Mouse (Mus musculus) kidney, embryonic 15.5 days (tissue): ENCODE data around the gene Tnfaip2. TPM values are rescaled to one million over a fixed set of nuclear protein-coding genes. Genes with fewer than 3 reads are reported as not detected.

ENCODE experiments used
- ATAC-seq: fragments of 200-750 bp; cut with Nextera tagmentation; replicated peaks from 2 replicates; pipeline ENCODE4 v1.8.0; 2017; ENCODE audit warnings: moderate TSS enrichment; ENCODE audit not compliant: low FRiP score
- H3K27ac ChIP-seq: fragments of 300-500 bp; sonication (generic); 2 replicates; pipeline ENCODE4 v1.5.1; 2015; ENCODE audit warnings: mild to moderate bottlenecking, inconsistent platforms
- H3K27me3 ChIP-seq: fragments of 300-500 bp; sonication (generic); 2 replicates; pipeline ENCODE4 v1.6.1; 2015; ENCODE audit warnings: inconsistent platforms
- H3K36me3 ChIP-seq: fragments of 300-500 bp; sonication (generic); 2 replicates; pipeline ENCODE4 v1.6.1; 2015; ENCODE audit warnings: inconsistent platforms
- H3K4me1 ChIP-seq: fragments of 300-500 bp; sonication (generic); 2 replicates; pipeline ENCODE4 v1.6.1; 2015; ENCODE audit warnings: inconsistent platforms
- H3K4me2 ChIP-seq: fragments of 300-500 bp; sonication (generic); 2 replicates; pipeline ENCODE4 v1.6.1; 2015; ENCODE audit warnings: moderate library complexity, mild to moderate bottlenecking, inconsistent platforms
- H3K4me3 ChIP-seq: fragments of 300-500 bp; sonication (generic); replicated peaks from 2 replicates; pipeline ENCODE4 v1.5.1; 2015; ENCODE audit warnings: mild to moderate bottlenecking, inconsistent platforms
- H3K9ac ChIP-seq: fragments of 300-500 bp; sonication (generic); 2 replicates; pipeline ENCODE4 v1.6.1; 2015; ENCODE audit warnings: mild to moderate bottlenecking, inconsistent platforms
- H3K9me3 ChIP-seq: fragments of 300-500 bp; sonication (generic); replicated peaks from 2 replicates; pipeline ENCODE4 v1.6.1; 2016; ENCODE audit warnings: inconsistent platforms
- WGBS: fragments of 180-500 bp; shearing (Covaris S2); methylation state at CpG from one replicate; pipeline ENCODE4 v1.1.7; 2015; ENCODE audit warnings: mixed read lengths; 5-methylcytosine and 5-hydroxymethylcytosine counted together
- polyA plus RNA-seq: library from polyadenylated mRNA; unstranded; fragments of >200 nt; fragmentation: Nextera tagmentation; extraction: Ambion mirVana; gene quantifications from 2 replicates; pipeline ENCODE4 v1.2.1, GENCODE M21; 2015

The Tnfaip2 gene
- polyA plus RNA-seq, 1 experiment from 2014 or later: 22.9 TPM

DNA sequence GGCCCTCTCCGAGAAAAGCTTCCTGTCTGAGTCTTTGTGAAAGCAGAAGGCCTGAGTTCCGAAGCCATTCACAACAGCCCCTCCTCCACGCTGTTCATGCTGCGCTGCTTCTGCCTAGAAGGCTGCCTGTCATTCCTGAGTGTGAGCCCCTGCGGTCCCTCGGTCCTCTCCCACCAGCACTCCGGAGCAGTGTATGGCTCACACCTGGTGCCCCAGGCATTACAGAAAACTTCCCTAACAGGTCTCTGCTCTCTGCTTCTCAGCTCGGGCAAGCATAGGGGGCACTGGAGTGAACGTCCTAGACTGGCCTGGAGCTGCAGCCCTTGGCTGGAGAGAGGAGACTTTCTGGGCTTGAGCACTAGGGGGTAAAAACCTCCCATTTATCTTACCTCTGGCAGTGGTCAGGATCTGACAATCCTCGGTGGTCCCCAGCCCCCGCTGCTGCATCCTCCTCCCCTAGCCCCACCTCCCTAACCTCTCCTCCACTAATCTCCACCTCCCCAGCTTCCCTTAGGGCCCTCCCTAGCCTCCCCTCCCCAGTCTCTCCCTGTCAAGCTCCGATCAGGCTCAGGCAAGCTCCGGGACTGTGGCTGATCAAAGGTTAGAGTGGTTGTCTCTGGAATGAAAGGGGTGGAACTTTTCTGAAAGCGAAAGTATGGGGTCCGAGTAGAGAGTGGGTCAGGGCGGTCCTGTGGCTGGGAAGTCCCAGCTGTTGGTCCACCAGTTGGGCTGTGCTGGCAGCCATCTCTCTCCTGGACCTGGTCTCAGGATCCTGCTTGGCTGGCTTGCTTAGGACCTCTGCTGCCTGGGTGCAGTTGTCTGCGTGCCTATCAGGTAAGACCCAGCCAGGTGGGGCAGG lies 25.1 kb upstream of the Tnfaip2 start, which contains the start of gene Exoc3l4:
TSS of gene Exoc3l4 (plus strand) at position 97 of the 859 bp plus-strand sequence.
- 4% methylated on average over 17 of the region's 17 CpGs for WGBS
- Histone ChIP-seq H3K9ac (peak within 1 kb of the TSS; percentile 48), H3K4me3 (peak within 1 kb of the TSS; percentile 46), H3K27ac (peak within 1 kb of the TSS; percentile 86), H3K27me3 (peaks cover 26% of the 10 kb centered on the region), H3K4me2 (peak within 1 kb of the TSS; percentile 77), H3K4me1 (peaks cover 53% of the 10 kb centered on the region), H3K9me3 (no peaks in the 10 kb centered on the region), H3K36me3 (no peaks in the 10 kb centered on the region)
- peak; percentile 73 for ATAC-seq

DNA sequence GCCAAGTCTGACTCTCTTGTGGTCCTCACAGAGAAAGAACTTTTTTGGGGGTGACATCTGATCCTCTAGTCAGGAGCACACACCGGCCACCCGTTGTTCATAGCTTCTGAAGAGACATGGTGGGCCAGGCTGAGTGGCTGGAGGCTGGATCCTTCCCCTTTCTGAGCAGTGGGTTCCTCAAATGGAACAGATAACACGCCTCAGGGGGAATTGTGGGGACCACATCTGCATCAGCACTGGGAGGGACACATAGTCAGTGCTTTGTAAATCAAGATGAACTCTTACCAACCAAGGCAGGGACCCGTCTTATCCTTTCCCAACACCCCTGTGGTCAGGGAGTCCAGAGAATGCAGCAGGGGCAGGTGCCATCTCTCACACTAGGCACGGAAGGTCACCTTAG lies 22.4 kb upstream of the Tnfaip2 start:
- Histone ChIP-seq H3K9ac (no peak overlapping the region), H3K4me2 (no peak overlapping the region), H3K36me3 (no peaks in the 10 kb centered on the region), H3K9me3 (no peaks in the 10 kb centered on the region), H3K4me3 (no peak overlapping the region), H3K27ac (no peak overlapping the region), H3K27me3 (peaks cover 53% of the 10 kb centered on the region), H3K4me1 (peaks cover 57% of the 10 kb centered on the region)
- 82% methylated on average over 5 of the region's 5 CpGs for WGBS
- ATAC-seq: no peak

DNA sequence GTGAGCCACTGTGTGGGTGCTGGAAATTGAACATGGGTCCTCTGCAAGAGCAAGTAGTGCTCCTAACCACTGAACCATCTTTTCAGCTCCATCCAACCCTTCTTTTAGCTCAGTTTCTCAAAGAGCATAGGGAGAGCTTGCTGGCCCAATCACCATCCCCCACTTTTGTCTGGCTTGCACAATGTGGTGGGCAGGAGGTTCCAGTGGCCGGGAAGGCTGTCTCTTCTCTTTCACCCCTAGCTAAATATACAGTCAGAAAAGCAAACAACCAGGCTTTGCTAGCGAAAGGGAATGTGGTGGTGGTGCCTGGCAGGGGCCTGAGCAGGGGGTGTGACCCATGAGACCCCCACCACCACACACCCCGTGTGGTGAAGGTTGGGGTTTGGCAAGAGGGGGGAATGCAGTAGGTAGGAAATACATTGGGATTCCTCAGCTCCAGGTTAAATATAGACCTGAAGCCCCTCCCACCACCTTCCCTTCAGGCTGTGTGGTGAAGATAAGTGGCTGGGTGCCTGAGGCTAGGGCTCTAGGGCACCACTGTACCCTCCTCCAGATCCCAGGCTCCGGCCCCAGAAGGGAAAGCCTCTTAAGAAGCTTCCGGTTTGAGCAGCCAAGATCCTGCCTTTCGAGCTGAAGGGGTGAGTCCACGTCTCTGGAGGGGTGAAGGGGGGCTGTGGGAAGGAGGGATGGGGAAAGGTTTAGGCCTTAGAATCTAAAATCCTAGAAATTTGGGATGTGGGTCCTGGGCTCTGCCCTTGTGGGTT lies 21.1 kb upstream of the Tnfaip2 start:
- Histone ChIP-seq H3K36me3 (no peaks in the 10 kb centered on the region), H3K27me3 (peaks cover 62% of the 10 kb centered on the region), H3K9me3 (no peaks in the 10 kb centered on the region), H3K9ac (no peak overlapping the region), H3K27ac (no peak overlapping the region), H3K4me2 (no peak overlapping the region), H3K4me3 (no peak overlapping the region), H3K4me1 (peaks cover 66% of the 10 kb centered on the region)
- no peak for ATAC-seq
- WGBS: 48% methylated on average over 7 of the region's 7 CpGs

DNA sequence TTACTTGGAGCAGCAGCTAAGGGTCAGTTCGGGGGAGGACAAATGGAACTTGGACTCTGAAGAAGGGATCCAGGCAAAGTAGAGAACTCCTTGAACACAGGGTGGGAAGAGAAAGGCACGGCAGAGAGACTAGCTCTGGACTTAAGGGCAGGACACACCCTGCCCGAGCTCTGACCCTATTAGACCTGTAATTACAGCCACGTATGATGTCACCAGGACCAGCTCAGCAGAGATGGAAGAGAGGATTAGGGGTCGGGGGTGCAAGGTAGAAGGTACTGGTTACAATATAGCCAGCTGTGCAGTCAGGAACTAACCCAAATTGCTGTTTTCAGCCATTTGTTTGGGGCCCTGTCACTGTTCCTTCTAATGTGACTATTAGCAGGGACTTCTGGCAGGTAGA lies 19.4 kb upstream of the Tnfaip2 start:
- no peaks in the 10 kb centered on the region for H3K9me3 ChIP-seq
- ATAC-seq: no peak
- no peak overlapping the region for H3K27ac ChIP-seq
- peaks cover 61% of the 10 kb centered on the region for H3K4me1 ChIP-seq
- H3K36me3 ChIP-seq: no peaks in the 10 kb centered on the region
- WGBS: 47% methylated on average over 5 of the region's 5 CpGs
- H3K4me3 ChIP-seq: 0 out of 2 replicates have a peak overlapping the region, but pooled peaks have one; percentile 32
- no peak overlapping the region for H3K9ac ChIP-seq
- H3K4me2 ChIP-seq: no peak overlapping the region
- peaks cover 67% of the 10 kb centered on the region for H3K27me3 ChIP-seq

DNA sequence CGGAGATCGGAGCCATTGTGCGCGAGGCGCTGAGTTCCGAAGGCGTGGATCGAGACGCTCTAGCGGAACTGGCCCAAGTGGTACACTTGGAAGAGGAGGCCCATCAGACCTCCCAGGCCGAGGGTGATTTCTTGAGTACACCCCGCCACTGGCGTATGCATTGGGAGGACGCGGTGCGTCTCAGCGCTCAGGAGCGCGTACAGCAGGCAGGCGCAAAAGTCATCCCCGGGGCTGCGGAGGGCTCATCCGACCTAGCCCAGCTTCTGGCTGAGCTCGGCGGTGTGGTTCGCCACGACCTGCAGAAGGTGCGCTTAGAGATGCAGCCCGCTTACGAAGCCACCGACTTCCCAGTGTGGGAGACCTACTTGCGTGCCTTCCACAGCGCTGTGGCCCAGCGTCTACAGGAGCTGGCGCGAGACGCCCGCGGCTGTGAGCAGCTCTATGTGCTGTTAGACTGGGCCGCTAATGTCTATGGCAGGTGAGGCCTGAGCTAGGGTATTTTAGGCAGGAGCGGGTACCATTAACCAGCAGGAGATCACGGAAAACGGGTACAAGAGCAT lies 18.6 kb upstream of the Tnfaip2 start:
- 11% methylated on average over 43 of the region's 43 CpGs for WGBS
- Histone ChIP-seq H3K27me3 (peaks cover 74% of the 10 kb centered on the region), H3K36me3 (no peaks in the 10 kb centered on the region), H3K4me1 (peaks cover 65% of the 10 kb centered on the region), H3K9me3 (no peaks in the 10 kb centered on the region), H3K4me3 (peak overlapping the region; percentile 32), H3K27ac (no peak overlapping the region), H3K9ac (peak overlapping the region; percentile 16), H3K4me2 (peak overlapping the region; percentile 56)
- ATAC-seq: no peak

DNA sequence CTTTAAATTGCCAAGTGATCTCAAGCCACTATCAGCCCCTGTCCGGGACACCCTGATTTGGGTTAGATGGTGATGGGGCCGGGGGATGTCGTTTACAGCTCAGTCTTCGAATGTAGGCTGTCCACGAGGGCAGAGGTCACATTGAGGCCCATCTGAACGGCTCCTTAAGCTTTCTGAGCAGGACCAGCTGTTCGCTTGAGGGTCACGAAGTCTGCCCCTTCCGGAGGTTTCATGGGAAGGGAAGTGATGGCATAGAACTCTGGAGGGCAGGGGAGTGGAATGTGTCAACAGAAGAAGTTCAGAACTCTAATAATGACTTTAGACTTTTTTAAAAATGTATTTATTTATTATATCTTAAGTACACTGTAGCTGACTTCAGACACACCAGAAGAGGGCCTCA lies 17.7 kb upstream of the Tnfaip2 start:
- H3K27me3 ChIP-seq: peaks cover 73% of the 10 kb centered on the region
- no peak for ATAC-seq
- H3K4me2 ChIP-seq: no peak overlapping the region
- no peak overlapping the region for H3K4me3 ChIP-seq
- no peak overlapping the region for H3K27ac ChIP-seq
- WGBS: 13% methylated on average over 9 of the region's 9 CpGs
- no peaks in the 10 kb centered on the region for H3K36me3 ChIP-seq
- peaks cover 74% of the 10 kb centered on the region for H3K4me1 ChIP-seq
- no peak overlapping the region for H3K9ac ChIP-seq
- H3K9me3 ChIP-seq: no peaks in the 10 kb centered on the region

DNA sequence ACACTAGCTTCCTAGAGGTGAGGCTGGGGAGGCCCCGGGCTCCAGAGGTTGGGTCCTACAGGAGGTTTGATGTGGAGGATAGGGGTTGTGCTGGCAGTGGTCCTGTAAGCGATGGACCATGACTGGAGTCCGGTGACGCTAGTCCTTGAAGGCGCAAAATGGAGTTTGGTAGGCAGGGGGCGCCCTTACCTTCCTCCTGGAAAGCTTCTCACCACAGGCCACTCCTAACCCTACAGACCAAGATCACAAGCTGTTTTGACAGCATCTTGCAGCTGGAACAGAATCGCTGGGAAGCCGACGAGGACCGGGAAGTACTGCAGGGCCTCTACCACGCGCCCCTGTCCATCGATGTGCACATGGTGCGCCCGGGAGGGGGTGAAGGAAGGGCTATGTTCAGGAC lies 17.0 kb upstream of the Tnfaip2 start:
- Histone ChIP-seq H3K4me2 (no peak overlapping the region), H3K36me3 (no peaks in the 10 kb centered on the region), H3K4me3 (no peak overlapping the region), H3K9me3 (no peaks in the 10 kb centered on the region), H3K27ac (no peak overlapping the region), H3K4me1 (peaks cover 80% of the 10 kb centered on the region), H3K27me3 (peaks cover 71% of the 10 kb centered on the region), H3K9ac (no peak overlapping the region)
- 2% methylated on average over 15 of the region's 15 CpGs for WGBS
- ATAC-seq: peak; percentile 30

DNA sequence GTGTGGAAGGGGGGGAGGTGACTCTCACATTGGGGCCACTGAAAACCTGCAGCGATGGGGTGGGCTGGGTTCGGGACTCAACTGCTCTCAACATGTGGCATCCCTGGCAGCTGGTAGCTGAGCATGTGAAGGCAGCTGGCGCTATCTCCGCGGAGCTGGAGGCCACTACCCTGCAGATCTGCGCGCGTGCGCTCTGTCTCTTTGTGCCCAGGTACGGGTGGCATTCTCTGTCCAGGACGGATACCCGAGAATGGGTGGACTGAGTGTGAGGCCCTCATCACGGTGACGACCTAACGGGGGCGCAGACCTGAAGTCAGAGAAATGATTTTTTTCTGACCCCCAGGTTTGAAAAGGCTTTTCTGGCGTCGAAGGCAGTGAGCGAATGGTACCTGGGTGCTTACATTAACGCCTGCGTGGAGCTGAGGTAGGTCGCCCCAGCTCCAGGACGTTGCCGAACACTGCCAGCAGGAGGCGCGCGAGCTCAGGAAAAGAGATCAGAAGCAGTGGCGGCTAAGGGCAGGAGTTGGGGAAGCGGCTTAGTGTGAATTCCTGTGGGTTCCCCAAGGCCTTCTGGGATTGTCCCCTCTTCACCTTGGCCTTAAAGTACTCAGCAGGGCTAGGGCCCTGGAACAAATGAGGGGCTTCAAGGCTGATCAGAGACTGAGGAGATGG lies 16.3 kb upstream of the Tnfaip2 start:
- H3K4me2 ChIP-seq: no peak overlapping the region
- H3K9ac ChIP-seq: no peak overlapping the region
- 17% methylated on average over 29 of the region's 29 CpGs for WGBS
- H3K27me3 ChIP-seq: peaks cover 72% of the 10 kb centered on the region
- peaks cover 82% of the 10 kb centered on the region for H3K4me1 ChIP-seq
- H3K9me3 ChIP-seq: no peaks in the 10 kb centered on the region
- ATAC-seq: peak; percentile 24; the same call in 1 of the 2 replicates
- H3K4me3 ChIP-seq: no peak overlapping the region
- no peak overlapping the region for H3K27ac ChIP-seq
- H3K36me3 ChIP-seq: no peaks in the 10 kb centered on the region

DNA sequence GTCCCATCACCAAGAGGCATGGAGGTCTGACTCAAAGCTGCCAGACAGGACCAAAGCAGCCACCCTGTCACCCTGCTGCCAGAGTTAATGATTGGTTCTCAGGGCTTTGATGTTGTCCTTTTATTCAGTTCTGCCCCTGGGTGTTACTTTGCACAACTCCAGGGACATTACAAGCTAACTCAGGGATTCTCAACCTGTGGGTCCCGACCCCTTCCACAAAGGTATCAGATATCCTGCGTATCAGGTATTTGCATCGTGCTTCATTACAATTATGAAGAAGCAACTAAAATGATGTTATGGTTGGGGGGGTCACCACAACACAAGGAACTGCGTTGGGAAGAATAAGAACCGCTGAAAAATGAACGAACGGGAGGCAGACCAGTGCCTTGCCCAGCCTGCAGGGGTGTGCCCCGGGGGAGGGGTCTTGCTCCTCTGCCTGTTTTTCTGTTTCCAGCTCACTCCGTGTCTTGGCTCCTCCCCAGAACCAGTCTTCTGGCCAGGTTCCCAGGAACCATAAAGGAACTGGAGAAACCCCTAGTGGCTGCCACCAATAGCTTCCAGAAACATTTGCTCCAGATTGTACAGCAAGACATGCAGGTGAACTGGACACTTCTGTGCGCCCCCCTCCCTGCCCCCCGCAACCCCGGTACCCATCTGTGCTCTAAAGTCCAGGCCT lies 14.7 kb upstream of the Tnfaip2 start:
- peaks cover 88% of the 10 kb centered on the region for H3K4me1 ChIP-seq
- H3K9ac ChIP-seq: no peak overlapping the region
- H3K9me3 ChIP-seq: no peaks in the 10 kb centered on the region
- H3K36me3 ChIP-seq: no peaks in the 10 kb centered on the region
- H3K4me3 ChIP-seq: no peak overlapping the region
- WGBS: 44% methylated on average over 12 of the region's 12 CpGs
- no peak overlapping the region for H3K27ac ChIP-seq
- peaks cover 57% of the 10 kb centered on the region for H3K27me3 ChIP-seq
- ATAC-seq: no peak
- H3K4me2 ChIP-seq: no peak overlapping the region

DNA sequence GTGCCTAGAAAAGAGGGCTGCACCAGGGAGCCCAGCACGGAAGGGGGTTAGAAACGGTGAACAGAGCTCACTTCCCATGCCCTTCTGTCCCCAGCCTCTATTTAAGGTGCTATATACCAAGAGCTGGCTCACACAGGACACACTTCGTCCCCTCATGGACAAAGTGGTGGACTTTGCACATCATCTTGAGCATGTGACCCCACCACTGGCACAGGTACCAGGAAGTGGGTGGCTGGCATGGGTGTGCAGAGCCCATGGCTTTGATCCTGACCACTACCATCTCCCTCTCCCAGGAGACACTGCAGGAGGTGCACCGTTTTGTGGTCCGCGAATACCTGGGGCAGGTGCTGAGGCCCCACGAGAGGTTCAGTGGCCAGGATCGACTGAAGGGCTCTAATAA lies 13.9 kb upstream of the Tnfaip2 start:
- Histone ChIP-seq H3K4me3 (no peak overlapping the region), H3K36me3 (no peaks in the 10 kb centered on the region), H3K27me3 (peaks cover 51% of the 10 kb centered on the region), H3K27ac (peak overlapping the region; percentile 89; the same call in 1 of the 2 replicates), H3K4me1 (peaks cover 90% of the 10 kb centered on the region), H3K9me3 (no peaks in the 10 kb centered on the region), H3K9ac (no peak overlapping the region), H3K4me2 (peak overlapping the region; percentile 83)
- WGBS: 19% methylated on average over 8 of the region's 8 CpGs
- ATAC-seq: no peak
